Mouse (Mus musculus) spleen, adult 18-20 months (tissue): ENCODE measurements around the gene Zzef1.
A peak's percentile ranks its signal among the peaks of the same experiment; 100 is the strongest.
"Not testable (repeated sequence)": the region's sequence is repeated elsewhere in the genome, so short reads cannot be mapped to it uniquely, and the experiment has no call there.

ENCODE experiments used
- DNase-seq, 2 experiments: peaks; one replicate each; pipeline ENCODE4 v3.0.0; 2022; ENCODE audit warnings: mixed read lengths in 2 of 2

Zzef1 gene

GRCm38 (mm10) chr11:72795455-72796295, at the start of gene Zzef1, which contains the start of gene Cyb5d2:
Gene Zzef1, plus strand, starts transcription at chr11:72796226.
Gene Cyb5d2, minus strand, starts transcription at chr11:72796142.
- DNase-seq: peak; percentile 85 to 88

GRCm38 (mm10) chr11:72751956-72752355, 44.1 kb upstream of the Zzef1 start:
- DNase-seq: no peak

DNA sequence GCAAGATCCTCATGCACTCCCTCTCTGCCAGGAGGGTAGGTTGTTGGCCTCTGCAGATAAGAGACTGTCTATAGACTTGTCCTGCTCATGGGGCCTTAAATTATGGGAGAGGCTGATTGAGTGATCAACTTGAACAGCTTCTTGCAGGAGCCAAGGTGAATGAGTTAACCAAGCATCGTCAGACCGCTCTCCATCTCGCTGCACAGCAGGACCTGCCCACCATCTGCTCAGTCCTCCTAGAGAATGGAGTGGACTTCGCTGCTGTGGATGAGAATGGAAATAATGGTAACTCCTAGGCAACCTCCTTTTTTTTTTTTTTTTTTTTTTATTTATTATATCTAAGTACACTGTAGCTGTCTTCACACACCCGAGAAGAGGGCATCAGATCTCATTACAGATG, 37.7 kb upstream of the Zzef1 start:
- DNase-seq: no peak

DNA sequence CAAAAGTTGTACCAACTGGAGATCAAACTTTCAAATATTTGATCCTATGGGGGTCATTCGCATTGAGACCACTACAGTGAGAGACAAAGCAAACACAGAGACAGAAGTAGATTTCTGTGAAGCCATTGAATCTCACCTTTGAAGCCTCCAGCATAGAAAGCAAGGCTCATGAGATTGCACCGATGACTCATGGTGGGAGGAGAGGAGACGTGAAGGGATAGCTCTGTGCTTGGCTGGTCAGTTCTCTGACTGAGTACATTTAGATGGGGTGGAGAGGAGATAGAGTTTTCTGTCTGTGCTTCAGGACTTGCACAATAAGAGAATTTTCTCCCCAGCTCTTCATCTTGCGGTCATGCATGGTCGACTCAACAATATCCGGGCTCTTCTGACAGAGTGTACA, 36.4 kb upstream of the Zzef1 start:
- DNase-seq: no peak

DNA sequence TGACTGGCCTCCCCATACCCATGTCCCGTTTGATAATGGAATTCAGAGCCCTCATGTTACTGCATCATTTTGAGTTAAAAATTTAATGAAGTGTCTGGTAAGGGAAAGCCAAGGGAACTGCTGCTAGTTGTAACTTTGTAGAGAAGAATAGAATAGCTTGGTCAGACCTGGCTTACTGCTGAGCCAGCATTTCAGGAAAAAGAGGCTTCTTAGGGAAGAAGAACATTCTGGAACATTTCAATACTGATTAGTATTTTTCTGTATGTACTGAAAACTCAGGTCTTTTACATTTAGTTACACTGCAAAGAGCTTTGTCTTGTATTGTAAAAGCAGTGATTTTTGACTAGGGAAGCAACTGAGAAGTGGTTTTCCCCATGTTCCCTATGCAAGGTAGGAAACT, 35.2 kb upstream of the Zzef1 start:
- no peak for DNase-seq

DNA sequence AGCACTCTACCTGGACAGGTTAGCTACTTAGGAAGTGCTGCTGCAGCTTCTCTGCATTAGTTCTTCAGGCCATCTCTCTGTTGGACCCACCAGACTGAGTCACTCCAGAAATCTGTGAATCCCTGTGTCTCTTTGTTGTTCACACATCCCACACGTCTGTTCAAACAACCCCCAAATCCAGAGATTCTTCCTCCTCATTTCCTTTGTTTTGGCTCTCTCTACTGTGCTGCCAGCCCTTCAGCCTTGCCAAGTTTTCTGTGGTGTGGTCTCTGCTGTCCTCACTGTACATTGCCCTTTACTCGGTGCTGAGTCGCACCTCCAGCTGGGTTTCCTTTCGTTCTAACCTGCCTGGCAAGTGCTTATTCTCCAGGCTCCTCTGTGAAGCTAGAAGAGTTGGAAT, 31.8 kb upstream of the Zzef1 start:
- DNase-seq: no peak

DNA sequence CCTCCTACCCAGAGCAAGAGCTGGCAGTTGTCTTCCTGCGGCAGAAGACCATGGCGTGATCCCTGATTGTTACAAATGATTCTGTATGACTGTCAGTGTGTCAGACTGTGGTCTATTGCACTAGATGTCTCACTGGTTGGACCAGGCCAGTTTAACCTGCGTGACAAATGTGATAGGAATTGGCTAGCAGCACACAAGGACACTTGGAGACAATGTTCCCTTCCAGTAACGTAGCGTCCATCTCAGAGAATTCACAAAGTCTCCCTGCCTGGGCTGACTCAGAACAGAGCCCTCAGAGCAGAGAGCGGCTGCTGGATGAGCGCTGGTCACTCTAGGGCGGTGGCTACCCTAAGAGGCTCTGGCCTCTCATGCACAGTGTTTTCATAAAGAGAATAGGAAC, 28.3 kb upstream of the Zzef1 start:
- DNase-seq: no peak

DNA sequence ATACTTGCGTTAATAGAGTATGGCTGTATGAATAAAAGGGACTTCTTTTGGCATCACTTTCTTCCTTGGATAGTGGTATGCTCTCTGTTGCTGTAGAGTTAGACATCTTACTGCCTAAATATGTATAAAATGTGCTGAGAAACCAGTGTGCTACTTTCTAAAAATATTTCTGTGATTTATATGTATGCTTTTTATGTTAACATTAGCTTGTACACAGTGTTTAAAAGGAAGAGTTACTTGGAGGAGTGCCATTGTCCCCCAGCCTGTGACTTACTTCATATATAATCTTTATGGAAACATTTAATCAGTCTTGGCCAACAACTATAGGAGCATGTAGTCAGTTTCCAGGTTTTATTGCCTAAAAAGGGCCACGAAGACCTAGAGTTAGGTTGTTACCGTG, 27.0 kb upstream of the Zzef1 start:
- no peak for DNase-seq

- no peak for DNase-seq
Measured at GRCm38 (mm10) chr11:72770324-72770723, 25.7 kb upstream of the Zzef1 start.

GRCm38 (mm10) chr11:72770816-72771215, 25.2 kb upstream of the Zzef1 start:
- no peak for DNase-seq

DNA sequence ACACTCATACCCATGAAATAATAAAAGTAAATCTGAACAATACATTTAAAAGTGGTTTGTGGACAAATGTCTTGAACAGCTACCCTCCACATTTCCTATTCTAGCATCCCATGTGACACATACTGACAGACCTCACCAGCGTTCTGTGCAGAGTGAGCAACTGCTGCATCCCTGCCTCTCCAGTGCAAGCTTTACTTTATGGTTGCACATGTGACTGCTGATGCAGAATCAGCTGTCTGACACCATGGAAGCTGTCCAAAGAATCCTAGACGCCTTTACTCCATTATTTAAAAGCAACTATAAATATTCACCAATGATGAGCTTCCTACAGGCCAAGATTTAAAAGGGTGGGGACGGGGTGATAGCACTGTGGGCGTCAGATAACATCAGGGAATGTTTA, 24.6 kb upstream of the Zzef1 start:
- DNase-seq: no peak

GRCm38 (mm10) chr11:72772611-72773010, 23.4 kb upstream of the Zzef1 start:
- DNase-seq: not testable (repeated sequence)

GRCm38 (mm10) chr11:72778957-72779356, 17.1 kb upstream of the Zzef1 start:
- no peak for DNase-seq

- no peak for DNase-seq
Measured at GRCm38 (mm10) chr11:72782103-72782502, 13.9 kb upstream of the Zzef1 start.

DNA sequence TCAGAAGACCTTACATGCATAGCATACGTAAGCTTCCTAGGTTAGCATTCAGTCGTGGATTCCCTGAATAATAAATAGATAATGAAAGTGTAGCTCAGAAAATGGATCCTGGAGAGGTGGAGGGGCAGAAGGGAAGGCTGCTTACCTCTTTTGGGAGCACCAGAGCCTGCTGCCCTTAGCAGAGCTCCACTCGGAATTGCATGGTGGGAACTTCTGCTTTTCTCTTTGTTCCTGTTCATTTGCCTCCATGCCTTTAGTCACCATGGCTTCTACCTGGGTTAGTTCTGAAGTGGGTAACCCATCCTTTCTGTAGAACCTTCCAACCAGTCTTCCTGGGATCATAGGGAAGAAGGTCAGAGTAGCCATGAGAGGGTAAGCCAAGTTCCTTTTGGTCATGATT, 13.5 kb upstream of the Zzef1 start:
- DNase-seq: no peak

DNA sequence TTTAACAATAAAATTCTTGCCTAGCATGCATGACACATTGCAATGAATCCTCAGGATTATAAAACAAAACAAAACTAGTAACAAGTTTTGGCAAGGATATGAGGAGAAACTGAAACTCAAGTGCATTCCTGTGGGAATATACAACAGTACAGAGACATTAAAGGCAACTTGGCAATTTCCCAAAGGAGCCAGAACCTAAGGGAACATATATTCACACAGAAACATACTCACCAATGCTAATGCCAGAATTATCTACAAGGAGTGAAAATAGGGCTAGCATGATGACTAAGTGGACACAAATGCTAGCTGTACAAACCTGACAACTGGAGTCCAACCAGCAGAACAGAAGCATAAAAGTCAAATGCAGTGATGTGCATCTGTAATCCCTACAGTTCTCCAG, 4.0 kb upstream of the Zzef1 start:
- no peak for DNase-seq

- no peak for DNase-seq
Measured at GRCm38 (mm10) chr11:72795149-72795454, 924 bp upstream of the Zzef1 start.

DNA sequence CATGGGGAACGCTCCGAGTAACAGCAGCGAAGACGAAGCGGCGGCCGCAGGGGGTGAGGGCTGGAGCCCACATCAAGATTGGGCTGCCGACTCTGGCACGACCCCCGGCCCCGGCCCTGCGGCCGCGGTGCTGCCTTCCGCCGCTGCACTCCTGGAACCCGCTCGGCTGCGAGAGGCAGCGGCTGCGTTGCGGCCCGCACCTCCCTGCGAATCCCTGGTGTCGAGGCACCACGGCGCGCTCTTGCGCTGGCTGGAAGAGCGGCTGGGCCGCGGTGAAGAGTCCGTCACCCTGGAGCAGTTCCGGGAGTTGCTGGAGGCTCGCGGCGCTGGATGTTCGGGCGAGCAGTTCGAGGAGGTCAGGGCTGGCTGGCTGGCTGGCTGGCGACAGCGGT, 266 bp downstream of the Zzef1 start:
- DNase-seq: no peak

GRCm38 (mm10) chr11:72796773-72797338, 830 bp downstream of the Zzef1 start:
- DNase-seq: no peak

DNA sequence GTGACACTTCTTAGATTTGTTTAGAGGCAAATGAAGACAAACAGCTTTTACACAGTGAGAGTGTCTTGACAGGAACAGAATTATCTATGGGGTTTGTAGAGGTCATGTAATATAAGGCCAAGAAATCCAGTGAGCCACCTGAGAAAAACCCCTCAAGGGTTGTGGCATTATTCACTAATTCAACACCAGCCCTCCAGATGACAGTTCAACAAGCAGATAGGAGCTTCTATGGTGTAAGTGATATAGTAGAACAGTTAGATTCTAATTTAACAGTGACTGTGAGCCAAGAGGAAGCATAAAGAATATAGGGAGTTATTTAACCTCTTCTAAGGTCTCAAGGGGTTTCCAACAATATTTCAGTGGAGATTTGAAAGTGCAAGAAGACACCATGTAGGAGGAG, 2.1 kb downstream of the Zzef1 start:
- no peak for DNase-seq

- no peak for DNase-seq
Measured at GRCm38 (mm10) chr11:72801182-72801581, 5.2 kb downstream of the Zzef1 start.

GRCm38 (mm10) chr11:72803038-72803437, 7.0 kb downstream of the Zzef1 start:
- DNase-seq: no peak

DNA sequence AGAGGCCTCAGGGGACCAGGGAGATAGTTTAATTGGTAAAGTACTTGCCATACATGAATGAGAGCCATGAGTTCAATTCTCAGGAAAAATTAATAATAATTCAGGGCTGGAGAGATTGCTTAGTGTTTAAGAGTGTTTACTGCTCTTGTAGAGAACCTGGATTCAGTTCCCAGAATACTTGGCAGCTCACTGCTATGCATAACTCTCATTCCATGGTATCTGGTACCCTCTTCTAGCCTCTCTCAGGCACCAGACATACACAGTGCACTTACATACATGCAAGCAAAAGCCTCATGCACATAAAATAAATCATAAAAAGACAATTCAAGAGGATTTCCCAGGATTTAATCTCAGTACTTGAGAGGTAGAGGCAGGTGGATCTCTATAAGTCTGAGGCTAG, 8.6 kb downstream of the Zzef1 start:
- no peak for DNase-seq

- DNase-seq: no peak
Measured at GRCm38 (mm10) chr11:72805232-72805631, 9.2 kb downstream of the Zzef1 start.

GRCm38 (mm10) chr11:72806556-72806955, 10.5 kb downstream of the Zzef1 start:
- DNase-seq: no peak
